Mouse (Mus musculus) retina, postnatal 1 day (tissue): ENCODE results near the gene Mas1.

Experiments
- DNase-seq: peaks from one replicate; pipeline ENCODE4 v3.0.0-alpha.2; 2012

Gene Mas1

DNA sequence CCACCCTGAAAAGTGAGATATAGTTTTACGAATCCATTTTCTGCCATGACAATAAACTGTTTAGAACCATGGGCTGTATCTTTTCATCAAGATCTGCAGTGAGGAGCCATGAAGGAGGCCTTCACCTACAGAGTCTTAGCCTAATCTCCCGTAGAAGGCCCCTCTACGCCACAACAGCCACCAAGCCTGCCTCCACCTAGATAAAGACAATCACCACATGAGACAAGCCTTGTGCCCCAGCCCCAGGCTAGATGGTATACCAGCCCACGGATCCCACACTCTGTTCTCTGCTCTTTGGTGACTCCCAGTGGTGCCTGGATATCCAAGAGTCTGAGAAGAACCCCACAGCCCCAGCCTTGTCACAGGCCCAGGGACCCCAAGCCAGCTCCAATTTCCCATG, 52.1 kb downstream of the Mas1 start:
- no peak for DNase-seq

DNA sequence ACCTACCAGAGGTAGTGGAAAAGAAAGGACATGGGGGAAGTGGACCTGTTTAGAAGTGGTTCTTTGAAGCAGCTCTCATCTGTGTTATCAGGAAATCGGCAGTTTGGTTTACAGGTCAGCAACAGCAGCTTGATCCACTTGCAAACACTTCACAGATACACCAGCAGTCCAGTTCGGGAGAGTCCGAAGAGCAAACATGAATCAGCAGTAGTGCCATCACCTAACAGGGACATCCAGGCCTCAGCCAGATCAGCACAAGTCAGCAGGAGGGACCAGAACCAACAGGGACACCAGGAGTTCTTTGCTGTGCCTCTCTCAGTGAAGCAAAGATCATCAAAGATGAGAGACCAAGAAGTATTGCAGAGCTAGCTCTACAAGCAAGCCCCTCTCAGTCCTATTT, 53.4 kb downstream of the Mas1 start:
- no peak for DNase-seq

DNA sequence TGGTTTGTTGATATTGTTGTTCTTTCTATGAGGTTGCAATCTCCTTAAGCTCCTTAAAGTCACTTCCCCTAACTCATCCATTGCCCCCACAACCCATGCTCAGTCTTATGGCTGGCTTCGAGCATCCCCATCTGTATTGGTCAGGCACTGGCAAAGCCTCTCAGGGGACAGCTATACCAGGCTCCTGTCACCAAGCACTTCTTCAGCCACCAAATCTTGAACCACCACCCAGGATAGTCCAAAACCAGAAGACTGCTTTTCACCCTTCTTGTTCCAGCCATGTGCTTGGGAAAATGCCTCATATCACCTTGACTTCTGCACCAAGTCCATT, 57.0 kb downstream of the Mas1 start:
- DNase-seq: no peak

DNA sequence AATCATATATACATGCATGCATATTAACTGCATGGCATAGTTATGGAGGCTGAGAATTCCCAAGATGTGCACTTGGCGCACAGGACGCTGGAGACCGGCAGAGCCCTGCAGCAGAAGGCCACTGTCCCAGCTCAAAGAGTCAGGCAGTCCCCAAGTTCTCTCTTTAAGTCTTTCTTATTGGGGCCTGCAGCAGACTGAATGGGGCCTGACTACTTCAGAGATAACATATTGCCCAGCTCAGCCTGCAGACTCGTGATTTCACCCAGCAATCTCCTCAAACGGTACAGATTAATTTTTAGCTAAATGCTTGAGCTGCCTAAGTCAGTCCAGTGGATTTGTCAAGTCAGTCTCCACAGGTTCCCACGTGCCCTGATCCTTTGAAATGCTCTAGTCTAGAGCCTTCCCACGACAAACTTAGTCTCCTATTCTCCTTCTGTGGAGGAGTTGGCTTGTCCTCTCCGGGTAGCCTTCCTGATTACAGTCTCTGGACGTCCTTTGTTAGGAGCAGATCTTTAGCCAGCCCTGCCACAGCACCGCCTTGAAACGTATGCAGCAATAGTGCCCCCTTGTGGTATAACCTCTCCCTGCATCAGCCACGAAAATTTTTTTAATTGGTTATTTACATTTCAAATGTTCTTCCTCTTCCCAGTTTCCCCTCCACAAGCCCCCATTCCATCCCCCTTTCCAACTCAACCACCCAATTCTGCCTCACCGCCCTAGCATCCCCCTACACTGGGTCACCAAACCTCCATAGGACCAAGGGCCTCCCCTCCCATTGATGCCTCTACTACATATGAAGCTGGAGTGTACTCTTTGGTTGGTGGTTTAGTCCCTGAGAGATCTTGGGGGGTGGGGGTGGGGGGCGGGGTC, 57.6 kb downstream of the Mas1 start:
- peak; percentile 85 for DNase-seq

DNA sequence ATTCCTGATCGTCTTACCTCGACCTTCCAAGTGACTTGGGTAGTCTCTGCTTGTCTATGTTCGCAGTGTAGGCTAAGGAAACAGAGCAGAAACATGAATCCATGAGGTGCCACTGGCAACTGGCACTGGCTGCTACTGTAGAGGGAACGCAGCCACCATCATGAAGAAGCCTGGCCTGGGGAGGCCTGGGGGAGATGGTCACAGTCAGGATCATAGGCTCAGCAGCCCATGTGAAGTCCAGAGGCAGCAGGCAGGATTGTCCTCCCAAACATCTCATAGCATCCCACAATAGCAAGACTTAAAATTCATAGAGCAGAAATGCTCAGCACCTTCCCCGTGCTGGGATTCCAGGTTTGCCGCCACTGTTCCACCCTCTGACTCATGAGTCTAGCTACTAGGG, 59.1 kb downstream of the Mas1 start:
- no peak for DNase-seq

DNA sequence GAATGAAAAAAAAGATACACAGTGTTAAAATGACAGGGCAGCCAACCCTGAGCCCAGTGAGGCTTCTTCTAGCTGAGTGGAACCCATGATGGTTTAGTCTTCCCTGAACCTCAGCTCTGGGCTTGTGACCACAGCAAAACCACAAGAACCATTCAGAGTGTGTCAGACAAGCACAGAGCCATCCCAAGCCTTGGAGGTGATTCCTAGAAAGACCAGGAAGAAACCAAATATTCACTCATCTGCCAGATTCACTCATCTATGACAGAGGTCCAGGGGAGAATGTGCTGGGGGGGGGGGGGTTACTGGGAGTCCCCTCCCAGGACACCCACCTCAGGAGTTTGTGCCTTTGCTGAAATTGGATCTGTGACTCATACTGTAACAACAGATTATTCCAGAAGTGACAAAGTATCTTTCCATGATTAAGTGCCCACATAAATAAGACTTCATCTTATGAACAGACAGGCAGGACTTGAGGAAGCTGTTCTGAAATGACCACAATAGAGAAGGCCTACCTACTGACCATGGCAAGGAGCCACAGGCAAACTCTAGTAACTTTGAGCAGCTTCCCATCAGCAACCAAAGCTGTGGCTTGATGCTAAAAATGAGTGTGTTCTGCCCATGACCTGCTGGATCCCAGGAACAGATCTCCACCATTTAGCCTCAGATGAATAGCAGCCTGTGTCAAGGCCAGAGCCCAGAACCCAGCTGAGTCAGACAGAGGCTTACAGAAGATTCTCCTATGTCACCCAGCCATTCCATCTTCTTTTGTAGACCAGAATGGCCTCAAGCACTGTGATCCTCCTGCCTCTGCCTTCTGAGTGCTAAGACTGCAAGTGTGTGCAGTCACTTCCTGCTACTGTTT, 63.1 kb downstream of the Mas1 start:
- DNase-seq: no peak

DNA sequence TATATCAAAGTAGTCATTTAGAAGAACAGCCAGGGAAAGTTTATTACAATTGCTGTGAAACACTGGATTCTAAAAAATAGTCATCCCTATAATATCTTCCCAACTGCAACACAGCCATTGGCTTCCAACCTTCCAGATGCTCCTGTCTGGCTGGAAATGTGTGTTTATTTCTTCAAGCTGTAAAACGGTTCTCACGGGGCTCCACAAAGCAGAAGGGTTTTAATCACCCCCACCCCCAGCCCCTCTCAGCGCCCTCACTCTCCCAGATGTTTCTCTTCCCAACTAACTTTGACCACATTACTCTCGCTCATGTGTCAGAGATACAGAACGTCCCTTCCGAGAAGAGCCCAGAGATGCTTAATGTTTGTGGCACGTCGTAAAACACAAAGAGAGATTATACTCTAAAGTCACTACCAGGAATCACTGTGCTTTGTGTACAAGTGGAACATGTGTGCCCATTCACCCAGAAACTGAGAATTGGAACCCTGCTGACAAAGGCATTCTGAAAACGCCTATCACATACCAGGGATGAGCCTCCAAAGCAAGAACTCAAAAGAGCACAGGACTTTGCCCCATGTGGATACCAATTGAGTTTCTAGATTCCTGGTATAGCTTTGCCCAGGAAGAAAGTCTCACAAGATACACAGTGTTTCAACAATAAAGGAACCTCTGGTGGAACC, 65.9 kb downstream of the Mas1 start:
- DNase-seq: no peak

DNA sequence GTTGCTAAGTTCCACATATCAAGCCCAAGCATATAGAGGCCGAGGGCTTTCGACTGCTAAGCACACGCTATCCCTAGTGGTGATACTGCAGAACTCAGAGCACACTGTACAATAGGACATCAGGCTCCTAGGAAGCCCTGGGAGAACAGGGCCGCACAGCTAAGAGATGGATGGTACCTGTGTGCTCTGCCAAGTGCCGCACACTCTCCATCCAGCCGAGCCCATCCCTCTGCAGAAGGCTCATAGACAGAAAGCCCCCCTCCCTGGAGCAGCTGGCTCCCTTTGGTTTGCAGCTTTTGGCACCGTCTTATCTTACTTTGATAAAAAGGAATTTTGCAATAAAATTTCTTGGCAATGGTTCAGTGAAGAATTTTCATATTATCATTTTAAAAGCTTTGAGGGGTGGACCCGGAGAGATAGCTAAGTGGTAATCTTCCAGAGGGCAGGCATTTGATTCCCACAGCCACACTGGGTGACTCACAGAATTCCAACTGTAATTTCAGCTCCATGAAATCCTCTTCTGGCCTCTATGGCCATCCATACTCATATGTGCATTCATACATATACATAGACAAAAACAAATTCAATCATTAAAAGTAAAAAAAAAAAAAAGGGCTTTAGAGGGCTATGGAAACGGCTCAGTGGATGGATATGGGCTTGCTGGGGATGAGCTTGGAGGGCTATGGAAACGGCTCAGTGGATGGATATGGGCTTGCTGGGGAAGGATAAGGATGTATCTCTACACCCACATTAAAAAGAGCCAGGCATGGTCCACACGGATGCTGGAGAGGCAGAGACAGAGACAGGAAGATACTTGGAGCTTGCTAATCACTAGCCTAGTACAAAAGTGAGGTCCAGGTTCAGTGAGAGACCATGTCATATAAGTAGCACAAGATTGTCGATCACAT, 68.3 kb downstream of the Mas1 start:
- DNase-seq: no peak

DNA sequence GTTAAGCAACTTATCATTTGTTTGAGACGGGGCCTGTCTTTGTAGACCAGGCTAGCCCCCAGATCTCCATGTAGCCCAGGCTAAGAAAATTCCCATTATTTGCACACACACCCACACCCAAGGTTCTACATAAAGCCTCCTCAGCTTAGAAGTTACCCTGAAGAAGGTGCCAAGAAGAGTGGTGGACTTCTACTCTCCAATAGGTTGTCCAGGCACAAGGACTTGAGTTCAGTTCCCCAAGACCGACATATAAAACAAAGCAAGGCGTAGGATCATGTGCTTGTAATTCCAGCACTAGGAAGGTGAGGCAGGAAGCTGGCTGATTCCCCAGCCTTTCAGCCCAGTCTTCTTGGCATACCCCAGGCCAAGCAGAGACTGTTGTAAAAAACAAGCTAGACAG, 69.4 kb downstream of the Mas1 start:
- no peak for DNase-seq

DNA sequence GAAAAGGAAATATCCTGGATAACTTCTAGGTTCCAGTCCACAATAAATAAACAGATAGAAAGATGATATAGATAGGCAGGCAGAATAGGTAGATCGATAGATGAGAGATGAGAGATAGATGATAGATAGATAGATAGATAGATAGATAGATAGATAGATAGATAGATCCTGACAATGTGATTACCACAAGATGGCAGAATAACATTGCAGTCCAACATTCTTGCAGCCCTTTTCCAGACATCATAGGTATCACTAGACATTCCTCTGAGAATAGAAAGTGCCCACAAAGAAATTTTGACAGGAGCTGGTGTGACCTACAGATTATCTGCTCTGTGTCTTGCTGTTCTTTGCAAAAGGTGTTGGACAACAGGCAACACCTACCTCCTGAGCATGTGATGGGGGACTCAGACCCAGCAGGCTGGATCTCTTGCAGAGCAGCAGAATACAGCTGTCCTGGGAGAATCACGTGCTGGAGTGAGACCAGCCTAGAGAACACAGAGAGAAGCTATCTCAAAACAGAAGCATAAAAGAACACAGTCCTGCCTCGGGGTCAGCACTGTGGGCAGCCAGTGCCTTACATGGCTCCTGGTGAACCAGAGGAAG, 70.4 kb downstream of the Mas1 start:
- no peak for DNase-seq

DNA sequence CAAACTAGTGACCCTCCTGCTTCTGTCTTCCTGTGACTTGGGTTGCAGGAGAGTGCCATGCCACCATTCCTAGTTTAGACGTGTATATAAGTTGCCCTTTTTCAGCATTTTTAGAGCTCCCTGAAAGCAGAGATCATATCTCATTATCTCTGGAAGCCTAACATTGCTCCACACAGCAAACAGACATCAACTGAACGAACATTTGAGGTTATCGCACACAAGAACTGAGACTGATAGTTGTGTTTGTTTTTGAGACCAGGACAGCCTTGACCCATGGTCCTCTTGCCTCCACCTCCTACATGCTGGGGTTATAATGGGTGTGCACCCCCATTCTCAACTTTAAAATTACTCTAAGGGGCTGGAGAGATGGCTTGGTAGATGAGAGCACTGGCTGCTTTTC, 71.3 kb downstream of the Mas1 start:
- DNase-seq: no peak

DNA sequence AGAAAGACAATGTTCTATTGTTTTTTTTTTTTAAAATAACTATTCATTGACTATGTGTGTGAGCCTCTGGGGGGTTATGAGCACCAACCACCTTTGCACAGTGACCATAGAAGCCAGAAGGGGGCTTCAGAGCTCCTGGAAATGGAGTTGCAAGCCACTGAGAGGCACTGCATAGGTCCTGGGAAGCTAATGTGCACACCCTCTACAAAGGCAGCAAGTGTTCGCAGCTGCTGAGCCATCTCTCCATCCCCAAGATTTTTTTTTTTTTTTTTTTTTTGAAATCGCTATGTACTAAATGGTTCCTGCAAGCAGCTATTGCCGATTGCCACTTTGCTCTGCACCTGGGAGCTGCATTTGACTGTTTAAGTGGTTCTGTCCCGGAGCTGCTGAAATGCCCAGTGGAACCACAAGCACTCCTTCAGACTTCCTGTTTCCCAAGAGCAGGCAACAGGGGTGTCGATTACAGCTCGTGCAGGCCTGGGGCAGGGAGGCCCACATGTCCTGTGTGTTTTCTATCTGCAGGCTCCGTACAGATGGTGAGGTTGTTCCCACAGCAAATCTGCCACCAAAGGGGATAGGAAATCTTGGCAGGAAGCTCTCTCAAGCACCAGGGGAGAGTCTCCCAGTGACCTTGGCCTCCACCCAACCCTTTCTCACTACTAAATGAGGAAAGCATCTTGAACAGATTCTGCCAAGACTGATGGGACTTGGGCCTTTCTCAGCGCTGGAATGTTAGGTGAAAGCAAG, 74.1 kb downstream of the Mas1 start:
- DNase-seq: no peak

DNA sequence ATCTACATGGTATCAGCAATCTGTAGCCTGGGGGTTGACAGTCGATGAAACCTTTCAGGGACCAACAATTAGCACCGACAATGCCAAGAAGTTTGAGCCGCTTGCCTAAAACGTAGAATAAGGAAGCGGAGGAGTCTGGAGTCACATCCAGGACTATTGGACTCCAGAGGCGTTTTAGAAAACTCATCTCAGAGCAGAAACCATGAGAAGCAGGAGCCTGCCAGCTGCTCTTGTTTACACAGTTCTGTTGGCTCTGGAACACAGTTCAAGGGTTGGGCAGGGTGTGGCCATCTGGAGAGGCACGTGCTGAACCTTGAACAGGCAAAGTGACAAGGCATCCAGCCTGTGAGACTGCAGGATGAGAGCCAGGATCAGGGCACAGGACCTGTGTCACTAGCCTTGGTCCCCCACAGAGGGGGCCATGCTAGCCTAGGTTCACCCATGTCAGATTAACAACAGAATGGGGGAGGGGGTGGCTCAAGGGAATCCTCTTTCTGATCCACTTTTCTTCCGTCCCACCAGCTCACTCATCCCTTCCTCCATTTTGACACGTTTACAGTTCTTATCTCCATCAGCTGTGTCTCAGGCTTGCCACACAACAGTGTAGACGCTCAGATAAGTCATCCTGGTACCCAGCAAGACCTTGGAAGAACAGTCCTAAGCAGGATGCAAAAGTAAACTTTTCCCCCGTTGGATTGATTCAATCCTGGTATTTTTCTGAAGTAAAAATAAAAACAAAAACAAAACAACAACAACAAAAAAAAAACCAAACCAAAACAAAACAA, 75.3 kb downstream of the Mas1 start:
- no peak for DNase-seq

DNA sequence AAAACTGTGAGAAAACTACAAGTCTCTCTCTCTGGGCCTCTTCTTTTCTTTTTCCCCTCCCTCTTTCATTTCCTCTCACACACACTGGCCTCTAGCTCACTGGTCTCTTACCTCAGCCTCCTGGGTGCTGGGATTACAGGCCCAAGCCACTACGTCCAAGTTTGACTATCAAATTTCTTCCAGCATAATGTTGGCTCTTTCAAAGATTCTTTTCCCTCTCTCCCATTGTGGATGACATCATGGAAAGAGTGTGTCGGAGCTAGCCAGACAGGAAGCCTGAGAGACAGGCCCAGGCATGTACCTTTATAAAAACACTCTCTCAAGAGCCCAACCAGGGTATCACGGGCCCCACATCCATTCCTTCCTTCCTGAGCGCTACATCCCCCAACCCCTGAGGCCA, 76.5 kb downstream of the Mas1 start:
- DNase-seq: peak; percentile 22

DNA sequence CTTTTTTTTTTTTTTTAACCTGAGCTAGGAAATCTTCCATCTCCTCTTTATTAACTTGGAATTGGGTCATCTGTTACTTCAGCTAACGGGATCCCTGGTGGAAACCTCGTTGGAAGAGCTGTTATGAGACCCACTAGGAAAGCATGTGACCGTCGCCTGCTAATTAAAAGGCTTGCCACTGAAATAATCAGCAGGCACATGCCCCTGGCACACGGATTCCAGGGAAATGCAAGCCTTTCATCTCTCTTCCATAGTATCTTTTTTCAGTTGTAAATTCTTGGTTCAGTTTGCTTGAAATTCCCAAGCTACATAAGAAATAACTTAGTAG, 76.9 kb downstream of the Mas1 start:
- DNase-seq: no peak
